Mouse (Mus musculus) hematopoietic stem cell, adult 5-6 weeks (primary cell): ENCODE measurements at regions not wholly inside any gene's neighbourhood (a gene's known extent, or its start where the extent isn't known, plus 50 kb on each side); places are given as distances from the start of the nearest gene placed in this dataset.

ENCODE experiments used
- ATAC-seq, 2 experiments: fragments of 125-278 bp in 1 of 2; replicated peaks in 1 of 2; 2 replicates each; pipeline ENCODE4 v1.8.0; 2016 to 2017; ENCODE audit warnings: inconsistent platforms in 2 of 2, mild to moderate bottlenecking in 2 of 2, moderate number of reproducible peaks in 2 of 2, low read depth in 1 of 2, moderate TSS enrichment in 1 of 2; ENCODE audit not compliant: low FRiP score in 2 of 2, poor library complexity in 2 of 2, severe bottlenecking in 2 of 2, insufficient read depth in 1 of 2, low TSS enrichment in 1 of 2

DNA sequence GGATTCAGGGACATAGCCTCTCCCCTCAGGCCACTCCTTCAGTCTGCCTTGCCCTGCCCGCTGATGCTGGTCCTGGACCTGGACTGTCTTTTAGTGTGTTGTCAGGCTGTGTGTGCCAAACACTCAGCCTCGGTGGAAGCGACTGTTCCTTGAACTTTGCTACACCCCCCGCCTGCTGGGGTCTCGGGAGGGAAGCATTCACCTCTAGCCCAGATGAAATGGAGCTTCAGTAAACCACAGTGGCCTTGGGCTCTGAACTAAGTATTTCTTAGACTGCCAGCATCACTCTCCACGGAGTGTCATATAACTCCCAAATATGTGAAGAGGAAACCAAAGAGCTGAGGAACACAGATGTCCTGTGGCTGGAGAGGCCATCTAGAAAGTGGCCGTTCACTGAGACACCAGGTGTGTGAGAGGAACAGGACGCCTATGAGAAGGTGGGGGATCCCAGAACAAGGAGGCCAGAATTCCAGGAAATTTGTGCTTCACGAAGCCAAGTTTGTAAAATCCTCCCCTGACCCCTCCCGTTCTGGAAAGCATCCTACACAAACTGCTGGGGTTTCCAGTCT, 170.2 kb downstream of the Zfp36l1 start:
- no peak for ATAC-seq

DNA sequence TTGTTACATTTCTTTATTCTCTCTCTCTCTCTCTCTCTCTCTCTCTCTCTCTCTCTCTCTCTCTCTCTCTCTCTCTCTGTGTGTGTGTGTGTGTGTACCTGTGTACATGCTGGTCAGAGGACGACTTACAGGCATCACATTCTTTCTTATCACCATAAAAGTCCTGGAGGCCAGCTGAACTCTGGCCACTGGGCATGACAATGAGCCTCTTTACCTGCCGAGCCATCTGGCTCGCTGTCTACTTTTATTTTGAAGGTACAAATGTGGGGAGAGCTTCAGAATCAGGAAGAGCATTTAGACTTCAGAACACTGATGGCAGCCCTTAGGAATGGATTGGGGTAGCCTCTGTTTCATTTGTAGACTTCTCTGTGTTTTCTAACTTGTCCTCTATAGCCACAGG, 171.0 kb downstream of the Zfp36l1 start:
- no peak for ATAC-seq

DNA sequence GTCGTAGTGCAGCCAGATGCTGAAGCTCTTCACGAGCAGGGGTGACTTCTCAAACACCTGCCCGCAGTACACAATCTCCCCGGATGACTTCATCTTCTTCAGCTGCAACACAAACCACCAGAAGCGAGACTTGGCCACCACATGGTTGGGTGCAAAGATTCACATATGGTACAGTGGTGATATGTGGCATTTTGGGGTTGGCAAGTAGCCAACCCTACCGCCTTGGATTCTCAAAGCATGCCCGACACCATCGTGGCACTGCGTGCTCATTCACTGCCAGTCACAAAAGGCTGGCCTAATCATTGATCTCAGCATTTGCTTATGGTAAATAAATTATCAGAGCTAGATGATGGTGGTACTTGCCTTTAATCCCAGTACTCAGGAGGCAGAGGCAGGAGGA, 173.4 kb downstream of the Zfp36l1 start:
- ATAC-seq = no peak

DNA sequence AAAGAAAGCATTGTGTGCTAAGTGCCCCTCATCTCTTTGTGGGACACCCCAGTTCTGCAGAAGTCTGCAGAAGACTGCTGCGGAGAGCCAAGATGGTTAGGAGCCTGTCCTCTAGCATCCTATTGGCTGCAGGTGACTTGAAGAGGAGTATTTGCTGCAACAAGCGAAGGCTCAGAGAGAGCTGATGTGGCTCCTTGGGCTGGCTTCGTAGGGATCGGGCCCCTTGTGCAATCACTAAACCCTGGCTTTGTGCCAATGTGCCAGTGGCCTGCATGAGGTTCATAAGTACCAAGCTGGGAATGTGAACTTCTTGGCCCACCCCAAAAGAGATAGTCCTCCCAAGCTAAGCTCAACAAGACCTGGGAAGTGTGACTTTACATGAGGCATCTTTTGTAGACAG, 174.9 kb downstream of the Zfp36l1 start:
- no peak for ATAC-seq

DNA sequence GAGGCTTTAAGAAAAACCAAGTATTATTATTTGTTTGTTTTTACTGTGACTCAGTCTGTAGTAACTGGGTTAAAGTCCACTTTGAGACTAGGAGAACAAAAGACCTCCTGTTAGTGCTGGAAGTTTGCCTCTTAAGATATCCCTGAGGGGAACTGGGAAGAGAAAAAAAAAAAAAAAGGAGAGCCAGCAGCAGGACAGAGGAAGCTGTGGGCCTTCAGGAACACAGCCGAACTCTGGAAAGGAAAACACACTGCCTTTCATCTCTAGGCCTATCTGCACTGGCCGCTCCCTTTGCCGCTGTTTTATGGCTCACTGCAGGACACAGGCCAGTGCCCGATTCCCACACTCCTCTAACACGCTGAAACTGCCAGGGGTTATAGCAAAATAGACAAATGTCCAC, 176.1 kb downstream of the Zfp36l1 start:
- ATAC-seq = no peak

DNA sequence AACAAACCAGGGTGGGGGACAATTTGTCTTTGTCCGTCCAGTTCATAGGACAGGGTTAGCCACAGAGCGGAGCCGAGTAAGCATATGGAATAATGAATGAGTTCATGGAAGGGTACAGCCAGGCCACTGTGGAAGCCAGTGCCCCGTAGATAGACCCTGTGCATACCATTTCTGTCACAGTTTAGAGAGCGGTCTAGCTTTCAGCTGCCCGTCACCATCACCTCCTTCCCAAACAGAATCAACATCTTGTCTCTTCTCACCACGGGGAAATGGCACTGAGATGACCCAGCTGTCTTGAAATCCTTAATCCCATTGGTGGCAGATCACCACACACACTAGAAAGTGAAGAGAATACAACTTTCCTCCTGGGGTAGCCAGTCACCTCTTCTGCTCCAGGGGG, 178.7 kb downstream of the Zfp36l1 start:
- ATAC-seq = no peak

DNA sequence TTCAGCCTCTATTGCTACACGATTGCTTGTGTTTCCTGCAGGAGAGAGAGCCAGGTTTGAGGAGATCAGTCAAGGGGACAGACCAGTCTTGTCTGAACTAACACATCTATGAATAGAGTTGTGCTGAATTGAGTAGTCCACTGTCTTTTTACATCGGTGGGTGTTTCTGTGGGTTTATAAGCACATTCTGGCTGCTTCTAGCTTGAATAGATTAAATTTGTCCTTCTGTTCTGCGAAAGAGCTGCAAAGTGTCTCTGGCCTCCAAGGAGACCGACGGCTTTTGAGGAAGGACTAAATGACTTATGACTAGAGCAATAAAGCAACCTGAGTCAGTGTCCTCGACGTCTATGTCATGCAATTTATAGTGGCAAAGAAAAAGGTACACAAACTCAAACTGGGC, 179.9 kb downstream of the Zfp36l1 start:
- ATAC-seq = no peak

DNA sequence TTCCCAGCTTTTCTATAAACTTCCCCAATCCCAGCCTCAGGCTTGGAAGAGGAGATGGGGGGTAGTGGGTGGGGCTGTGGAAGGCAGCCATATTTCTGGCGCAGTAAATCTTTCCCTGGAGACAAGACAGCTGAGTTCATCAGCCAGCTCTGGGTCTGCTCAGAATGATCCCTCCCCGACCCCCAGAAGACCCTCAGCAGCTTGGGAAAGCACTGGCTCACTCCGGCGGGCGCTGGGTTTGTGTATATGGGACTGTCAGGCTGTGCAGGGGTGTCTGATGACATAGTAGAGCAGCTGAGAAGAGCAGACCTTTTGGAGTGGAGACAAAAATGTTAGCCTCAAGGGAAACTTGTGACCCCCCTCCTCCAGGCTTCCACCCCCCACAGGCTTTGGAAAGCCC, 181.4 kb downstream of the Zfp36l1 start:
- ATAC-seq = no peak

DNA sequence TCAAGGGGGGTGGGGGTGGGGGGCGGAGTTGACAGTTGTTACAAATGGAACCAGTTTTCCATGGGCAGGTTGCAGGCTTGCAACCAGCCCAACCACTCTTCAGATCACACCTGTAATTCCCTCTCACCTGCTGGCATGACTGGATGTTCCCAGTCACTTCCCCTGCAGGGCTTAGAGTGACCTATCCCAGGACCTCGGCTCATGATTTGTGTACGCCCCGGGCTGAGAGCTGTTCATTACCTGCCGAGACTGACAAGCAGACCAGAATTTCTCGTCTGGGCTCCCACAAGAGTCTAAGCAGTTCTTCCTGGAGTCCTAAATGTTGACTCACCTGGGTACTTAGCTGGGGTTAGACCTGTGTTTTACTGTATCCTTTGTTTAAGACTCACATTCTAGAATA, 183.0 kb downstream of the Zfp36l1 start:
- ATAC-seq = no peak

DNA sequence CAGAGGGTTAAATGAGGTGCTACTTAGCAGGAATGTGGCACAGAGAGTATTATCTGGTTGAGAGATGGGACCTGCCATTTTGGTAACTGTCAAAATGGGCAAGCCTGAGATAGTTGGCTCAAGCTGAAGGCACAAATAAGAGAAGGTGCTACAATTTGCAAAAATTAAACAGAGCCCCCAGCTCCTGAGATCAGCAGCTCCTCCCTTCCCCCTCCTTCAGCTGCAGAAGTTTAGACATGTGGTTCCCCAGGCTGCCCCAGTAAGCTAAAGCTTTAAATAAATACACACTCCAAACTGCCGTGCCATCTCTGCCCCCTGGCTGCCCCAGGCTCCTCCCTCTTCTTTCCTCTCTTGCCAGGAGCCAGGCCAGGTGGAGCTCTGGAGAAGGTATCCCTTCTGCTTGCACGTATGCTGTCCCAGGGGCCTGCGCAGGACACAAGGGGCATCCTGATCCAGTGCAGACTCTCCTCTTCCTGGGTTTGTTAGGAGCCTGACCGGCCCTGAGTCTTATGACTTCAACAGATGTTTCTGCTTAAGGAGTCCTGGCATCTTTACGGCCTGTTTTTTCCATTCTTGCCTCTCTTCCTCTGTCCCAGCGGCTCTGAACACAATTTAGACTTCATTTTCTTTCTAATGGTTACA, 184.0 kb downstream of the Zfp36l1 start:
- no peak for ATAC-seq

DNA sequence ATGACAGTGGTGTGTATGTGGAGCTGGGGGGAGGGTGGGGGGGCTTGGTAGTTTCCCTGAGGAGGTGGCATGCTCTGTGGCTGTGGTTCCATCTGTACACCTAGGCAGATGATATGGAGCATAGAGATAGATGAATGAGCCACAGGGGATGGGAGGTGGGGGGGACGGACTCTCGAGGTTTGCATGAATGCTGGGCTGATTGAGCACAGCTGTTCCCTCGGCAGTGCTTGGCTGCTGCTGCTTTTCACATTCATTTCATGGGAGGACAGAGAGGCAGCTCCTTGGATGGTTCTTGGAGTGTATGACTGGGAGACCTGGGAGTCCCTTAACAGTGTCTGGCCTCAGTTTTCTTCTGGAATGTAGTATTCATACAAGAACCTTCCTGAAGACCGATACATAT, 184.5 kb downstream of the Zfp36l1 start:
- ATAC-seq = no peak

DNA sequence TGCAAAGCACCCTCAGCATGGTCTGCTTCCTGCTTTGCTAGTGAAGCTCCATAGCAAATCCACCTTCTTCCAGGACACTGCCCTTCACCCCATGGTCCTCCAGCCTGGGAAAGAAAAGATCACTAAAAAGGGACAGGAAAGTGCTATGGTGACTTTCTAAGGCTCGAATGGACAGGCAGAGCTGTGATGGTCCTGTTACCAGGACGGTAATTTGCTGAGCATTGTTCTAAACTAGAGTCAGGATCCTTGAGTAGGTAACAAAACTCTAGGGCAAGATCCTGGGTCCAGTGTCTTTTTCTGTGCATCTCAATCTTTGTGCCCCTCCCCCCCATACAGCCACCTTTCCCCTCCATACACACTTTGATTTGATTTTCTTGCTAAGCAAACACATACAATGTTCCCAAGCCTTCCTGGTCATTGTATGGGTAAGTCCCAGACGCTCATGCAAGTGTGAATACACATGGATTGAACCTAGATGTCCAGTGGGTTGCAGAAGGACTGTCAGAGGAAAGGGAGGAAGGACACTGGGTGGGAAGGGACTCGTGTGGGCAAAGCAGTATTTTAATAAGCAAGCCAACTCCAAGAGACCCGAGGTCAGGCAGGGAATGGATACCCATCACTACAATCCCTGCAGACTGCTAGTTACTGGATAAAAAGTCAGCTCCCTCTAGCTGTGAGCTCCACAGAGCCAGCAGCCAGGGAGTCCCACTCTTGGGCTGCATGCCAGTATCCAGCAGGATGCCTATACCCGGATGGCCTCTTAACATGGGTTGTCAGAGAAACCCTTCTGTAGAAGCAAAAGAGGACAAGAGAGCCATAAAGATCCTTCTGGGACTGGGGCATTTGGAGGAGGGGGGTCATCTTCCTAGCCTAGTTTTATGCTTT, 186.9 kb downstream of the Zfp36l1 start:
- no peak for ATAC-seq

DNA sequence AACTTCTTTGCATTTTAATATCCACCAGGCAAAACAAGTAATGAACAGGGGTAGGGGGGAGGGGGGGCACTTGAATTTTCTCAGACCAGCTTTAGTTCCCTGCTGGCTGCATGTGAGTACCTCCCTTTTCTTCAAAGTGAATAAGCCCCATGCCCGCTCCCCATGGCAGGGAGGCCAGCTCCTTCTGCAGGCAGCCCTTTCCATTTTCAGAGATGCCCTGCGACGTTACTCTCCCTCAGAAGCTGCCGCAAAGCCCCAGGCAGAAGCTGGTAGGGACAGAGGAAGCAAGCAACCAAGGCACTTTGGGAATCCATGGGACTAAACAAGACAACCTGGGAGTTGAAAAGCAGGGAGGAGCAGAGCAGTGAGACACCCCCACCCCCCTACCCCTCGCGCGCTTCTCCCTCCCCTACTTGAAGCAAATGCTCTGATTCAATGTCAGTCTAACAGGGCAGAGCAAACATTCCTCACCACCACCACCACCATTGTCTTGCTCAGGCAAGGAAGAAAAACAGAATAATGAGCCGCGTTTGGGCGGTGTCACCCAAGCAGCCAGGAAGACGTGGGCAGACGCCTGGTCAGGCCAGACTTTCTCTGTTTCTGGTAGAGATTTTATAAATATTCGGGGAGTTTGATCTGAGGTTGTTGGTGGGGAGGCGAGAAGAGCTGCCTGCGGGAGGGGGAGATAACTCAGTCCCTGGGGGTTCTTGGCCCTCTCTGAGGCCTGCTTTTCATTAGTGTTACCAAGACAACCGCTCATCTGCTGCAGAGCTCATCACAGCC, 187.7 kb downstream of the Zfp36l1 start:
- no peak for ATAC-seq

DNA sequence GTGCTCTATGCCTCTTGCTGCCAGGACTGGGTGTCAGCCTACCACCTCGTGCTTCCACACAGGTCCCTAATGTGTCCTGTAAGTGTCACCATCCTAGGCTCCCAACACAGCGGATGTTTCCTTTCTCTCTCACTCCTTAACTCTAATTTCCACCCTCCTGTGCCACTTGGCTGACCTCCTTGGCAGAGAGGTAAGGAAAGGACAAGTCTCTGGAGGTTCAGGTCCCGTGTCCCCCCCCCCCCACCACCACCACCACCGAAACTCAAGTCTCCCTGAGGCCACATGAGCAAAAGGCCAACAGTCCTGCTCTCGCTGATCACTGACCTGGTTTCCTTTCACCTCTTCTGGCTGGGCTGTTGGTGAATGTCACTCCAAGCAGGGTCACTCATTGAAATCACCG, 189.0 kb downstream of the Zfp36l1 start:
- ATAC-seq = no peak

DNA sequence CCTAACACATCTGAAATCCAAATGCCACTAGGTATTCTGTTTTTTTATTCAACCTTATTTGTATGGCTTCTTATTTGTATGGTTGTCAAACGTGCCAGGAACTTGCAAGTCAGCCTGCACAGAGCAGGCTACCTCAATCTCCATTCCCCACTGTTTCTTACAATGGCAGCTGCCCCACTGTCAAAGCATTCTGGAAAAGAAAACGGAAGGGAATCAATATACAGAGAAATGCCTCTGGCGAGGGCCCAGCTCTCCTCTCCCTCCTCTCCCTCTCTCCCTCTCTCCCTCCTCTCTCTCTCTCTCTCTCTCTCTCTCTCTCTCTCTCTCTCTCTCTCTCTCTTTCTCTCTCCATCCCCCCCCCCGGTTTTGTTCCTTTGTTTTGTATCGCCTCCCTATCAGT, 191.0 kb downstream of the Zfp36l1 start:
- ATAC-seq = no peak

DNA sequence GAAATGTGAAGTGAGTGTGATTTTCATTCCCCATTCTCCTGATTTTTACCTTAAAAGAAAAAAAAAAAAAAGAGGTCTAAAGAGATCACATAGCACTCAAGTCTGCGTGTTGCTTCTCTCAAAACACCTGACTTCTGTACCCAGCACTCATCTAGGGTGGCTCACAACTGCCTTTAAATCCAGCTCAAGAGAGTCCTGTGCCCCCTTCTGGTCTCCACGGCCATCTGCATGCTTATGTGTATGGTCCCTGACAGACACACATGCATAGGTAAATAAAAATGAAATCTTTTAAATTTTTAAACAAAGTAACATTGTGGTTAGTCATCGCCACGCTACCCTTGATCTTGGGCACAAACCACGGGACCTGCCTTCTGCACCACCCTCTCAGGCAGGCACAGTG, 193.8 kb downstream of the Zfp36l1 start:
- no peak for ATAC-seq

DNA sequence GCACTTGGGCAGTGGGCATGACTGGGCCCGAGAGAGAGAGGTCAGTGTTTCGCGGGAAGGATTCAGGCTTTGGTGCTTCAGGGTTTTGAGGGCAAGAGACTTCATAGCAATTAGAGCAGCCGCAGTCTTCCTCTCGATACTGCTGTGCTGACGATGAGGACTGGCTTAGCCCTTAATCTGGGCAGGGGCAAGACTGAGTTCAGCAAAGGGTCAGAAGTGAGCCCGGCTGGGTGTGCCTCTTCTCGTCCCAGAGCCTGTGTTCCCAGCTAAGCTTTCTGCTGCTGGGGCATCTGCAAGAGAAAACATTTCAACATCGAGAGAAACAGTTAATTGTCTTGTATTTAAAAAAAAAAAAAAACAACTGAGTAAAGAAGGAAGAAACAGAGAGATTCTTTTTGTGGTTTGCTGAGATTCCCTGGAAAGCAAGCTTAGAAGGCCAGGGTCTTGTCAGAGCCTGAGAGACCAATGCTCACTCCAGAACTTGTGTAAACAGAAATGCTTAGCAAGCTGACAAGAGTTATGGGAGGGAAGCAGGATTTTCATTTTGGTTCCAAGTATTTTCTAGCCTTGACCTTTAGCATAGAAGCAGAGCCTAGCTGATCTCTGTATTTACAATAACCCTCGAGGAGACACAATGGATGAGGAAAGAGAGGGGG, 195.1 kb downstream of the Zfp36l1 start:
- 0 out of 4 replicates have a peak, but pooled peaks of 1 of the 2 experiments have one; percentile 4 for ATAC-seq
